ENCODE assay signal across 13 mouse cellular contexts in genomic region chrX:12887516-12887915, GRCm38 (mm10).
DNase-seq lines count a peak whose midpoint lies in the region; ATAC-seq and TF ChIP-seq lines count a peak whose summit lies in the region.
"Had no signal": no experiment of that assay in that cellular context is flagged by ENCODE, and none has a peak within 500 bp of the region (broad histone marks: within the 10 kb centered on the region; RNA-seq: fewer than 3 reads in every experiment).

No protein-coding gene starts in this region.

- no peak overlapping the region for H3K4me3 ChIP-seq in hindbrain, embryonic 13.5 days
- no peak overlapping the region for H3K4me3 ChIP-seq in hindbrain, embryonic 16.5 days (ENCODE audit: low read length)
- no peak overlapping the region for H3K4me3 ChIP-seq in midbrain, embryonic 13.5 days (replicated peaks)
- H3K4me3 ChIP-seq in midbrain, embryonic 10.5 days = no peak overlapping the region
- no peak overlapping the region for H3K4me3 ChIP-seq in neural tube, embryonic 15.5 days (replicated peaks)
- H3K4me3 ChIP-seq: embryonic facial prominence, embryonic 15.5 days had no signal

- H3K9me3 ChIP-seq in hindbrain, embryonic 13.5 days = no peaks in the 10 kb centered on the region
- no peaks in the 10 kb centered on the region for H3K9me3 ChIP-seq in hindbrain, embryonic 16.5 days (ENCODE audit: control insufficient read depth, low read length)
- H3K9me3 ChIP-seq in midbrain, embryonic 13.5 days = no peaks in the 10 kb centered on the region
- no peaks in the 10 kb centered on the region for H3K9me3 ChIP-seq in midbrain, embryonic 10.5 days (replicated peaks)
- H3K9me3 ChIP-seq in neural tube, embryonic 15.5 days (replicated peaks) = no peaks in the 10 kb centered on the region
- H3K9me3 ChIP-seq: embryonic facial prominence, embryonic 15.5 days had no signal

- no peak for DNase-seq in midbrain, embryonic 10.5 days (ENCODE audit: low spot score)
- DNase-seq in brain, embryonic 14.5 days (ENCODE audit: low read depth) = peak; percentile 40
- no peak for DNase-seq in cerebellum, postnatal 4 days (ENCODE audit: low spot score in 2 of 2)
- DNase-seq: cerebellum, postnatal 14 days; heart, postnatal 36 days; kidney, adult 9 months; layer of hippocampus, adult 9-11 months had no signal

- no peak for TF ChIP-seq POLR2A in brain, embryonic 14.5 days (IDR thresholded peaks at IDR 0.05; ENCODE audit: borderline replicate concordance, extremely low read depth, insufficient read depth, insufficient read length, poor library complexity, severe bottlenecking)

- no peaks in the 10 kb centered on the region for H3K27me3 ChIP-seq in hindbrain, embryonic 13.5 days
- no peaks in the 10 kb centered on the region for H3K27me3 ChIP-seq in hindbrain, embryonic 16.5 days (replicated peaks; ENCODE audit: control insufficient read depth, insufficient read depth, low read length)
- no peaks in the 10 kb centered on the region for H3K27me3 ChIP-seq in midbrain, embryonic 13.5 days
- no peaks in the 10 kb centered on the region for H3K27me3 ChIP-seq in midbrain, embryonic 10.5 days (ENCODE audit: low read depth, poor library complexity, severe bottlenecking)
- H3K27me3 ChIP-seq in neural tube, embryonic 15.5 days (replicated peaks) = no peaks in the 10 kb centered on the region

- H3K9ac ChIP-seq in hindbrain, embryonic 13.5 days = no peak overlapping the region
- H3K9ac ChIP-seq in hindbrain, embryonic 16.5 days (ENCODE audit: low read depth, low read length) = no peak overlapping the region
- H3K9ac ChIP-seq in midbrain, embryonic 13.5 days (replicated peaks) = no peak overlapping the region
- no peak overlapping the region for H3K9ac ChIP-seq in neural tube, embryonic 15.5 days (replicated peaks)
- H3K9ac ChIP-seq: embryonic facial prominence, embryonic 15.5 days; liver, embryonic 14.5 days had no signal

- no peaks in the 10 kb centered on the region for H3K36me3 ChIP-seq in hindbrain, embryonic 13.5 days
- no peaks in the 10 kb centered on the region for H3K36me3 ChIP-seq in hindbrain, embryonic 16.5 days (ENCODE audit: control insufficient read depth, insufficient read depth, low read length)
- H3K36me3 ChIP-seq in midbrain, embryonic 13.5 days = no peaks in the 10 kb centered on the region
- no peaks in the 10 kb centered on the region for H3K36me3 ChIP-seq in midbrain, embryonic 10.5 days
- no peaks in the 10 kb centered on the region for H3K36me3 ChIP-seq in neural tube, embryonic 15.5 days
- H3K36me3 ChIP-seq: embryonic facial prominence, embryonic 15.5 days had no signal

- H3K4me2 ChIP-seq in hindbrain, embryonic 13.5 days = no peak overlapping the region
- no peak overlapping the region for H3K4me2 ChIP-seq in hindbrain, embryonic 16.5 days (ENCODE audit: low read length)
- H3K4me2 ChIP-seq in midbrain, embryonic 13.5 days (replicated peaks) = no peak overlapping the region
- no peak overlapping the region for H3K4me2 ChIP-seq in neural tube, embryonic 15.5 days

- 54% methylated on average over 2 of the region's 2 CpGs for WGBS in hindbrain, embryonic 13.5 days
- 45% methylated on average over 2 of the region's 2 CpGs for WGBS in hindbrain, embryonic 16.5 days
- 42% methylated on average over 2 of the region's 2 CpGs for WGBS in midbrain, embryonic 13.5 days
- 63% methylated on average over 2 of the region's 2 CpGs for WGBS in midbrain, embryonic 10.5 days
- 39% methylated on average over 2 of the region's 2 CpGs for WGBS in neural tube, embryonic 15.5 days

- peak overlapping the region; percentile 85 for H3K27ac ChIP-seq in hindbrain, embryonic 13.5 days
- H3K27ac ChIP-seq in hindbrain, embryonic 16.5 days (ENCODE audit: low read depth, low read length) = no peak overlapping the region
- H3K27ac ChIP-seq in midbrain, embryonic 13.5 days = peak overlapping the region; percentile 81
- H3K27ac ChIP-seq in midbrain, embryonic 10.5 days (replicated peaks) = no peak overlapping the region
- peak overlapping the region; percentile 73; the same call in 1 of the 2 replicates for H3K27ac ChIP-seq in neural tube, embryonic 15.5 days (replicated peaks)
- H3K27ac ChIP-seq: embryonic facial prominence, embryonic 15.5 days; liver, embryonic 14.5 days had no signal

- 0 out of 2 replicates have a peak, but pooled peaks cover 8% of the 10 kb centered on the region for H3K4me1 ChIP-seq in hindbrain, embryonic 13.5 days (replicated peaks)
- peaks cover 3% of the 10 kb centered on the region; the same call in 1 of the 2 replicates for H3K4me1 ChIP-seq in hindbrain, embryonic 16.5 days (ENCODE audit: control insufficient read depth, insufficient read depth, low read depth, low read length)
- H3K4me1 ChIP-seq in midbrain, embryonic 13.5 days (replicated peaks) = peaks cover 15% of the 10 kb centered on the region; the same call in 1 of the 2 replicates
- H3K4me1 ChIP-seq in midbrain, embryonic 10.5 days = peaks cover 27% of the 10 kb centered on the region
- peaks cover 4% of the 10 kb centered on the region; the same call in 1 of the 2 replicates for H3K4me1 ChIP-seq in neural tube, embryonic 15.5 days
- H3K4me1 ChIP-seq: embryonic facial prominence, embryonic 15.5 days had no signal

- ATAC-seq in hindbrain, embryonic 13.5 days (ENCODE audit: low FRiP score) = no peak
- no peak for ATAC-seq in hindbrain, embryonic 16.5 days
- ATAC-seq in midbrain, embryonic 13.5 days = no peak
- no peak for ATAC-seq in neural tube, embryonic 15.5 days (ENCODE audit: low FRiP score)

- TF ChIP-seq CTCF in brain, embryonic 14.5 days (IDR thresholded peaks at IDR 0.05; ENCODE audit: borderline replicate concordance, extremely low read depth, insufficient read depth, insufficient read length) = no peak

Comparison
In these comparisons a context has a peak if more than half of its experiments do, and no peak if none do; other contexts are left out.
1. H3K27ac ChIP-seq: peak in hindbrain, embryonic 13.5 days (single experiment), midbrain, embryonic 13.5 days (single experiment) and neural tube, embryonic 15.5 days (single experiment); none in hindbrain, embryonic 16.5 days (single experiment) and midbrain, embryonic 10.5 days (single experiment).